Mouse (Mus musculus) liver, embryonic 11.5 days (tissue): ENCODE results near the gene Chst11. TPM values are rescaled to one million over a fixed set of nuclear protein-coding genes. Genes with fewer than 3 reads are reported as not detected.

Experiments used
- ATAC-seq: fragments of 200-750 bp; cut with Nextera tagmentation; replicated peaks from 2 replicates; pipeline ENCODE4 v1.8.0; 2017; ENCODE audit warnings: moderate number of reproducible peaks, mild to moderate bottlenecking, moderate TSS enrichment, moderate library complexity; ENCODE audit not compliant: low FRiP score
- DNase-seq: peaks from one replicate; pipeline ENCODE4 v3.0.0-alpha.2; 2017; ENCODE audit warnings: low spot score
- H3K27ac ChIP-seq: fragments of 300-500 bp; sonication (generic); 2 replicates; pipeline ENCODE4 v1.5.1; 2014; ENCODE audit warnings: mild to moderate bottlenecking, low read depth, low read length, control low read depth
- H3K27me3 ChIP-seq: fragments of 300-500 bp; sonication (generic); replicated peaks from 2 replicates; pipeline ENCODE4 v1.6.1; 2014; ENCODE audit warnings: low read length, mixed read lengths; ENCODE audit not compliant: control insufficient read depth, insufficient read depth
- H3K36me3 ChIP-seq: fragments of 300-500 bp; sonication (generic); 2 replicates; pipeline ENCODE4 v1.6.1; 2014; ENCODE audit warnings: mild to moderate bottlenecking, low read length, moderate library complexity, mixed read lengths; ENCODE audit not compliant: control insufficient read depth, insufficient read depth
- H3K4me1 ChIP-seq: fragments of 300-500 bp; sonication (generic); replicated peaks from 2 replicates; pipeline ENCODE4 v1.6.1; 2014; ENCODE audit warnings: low read length, mixed read lengths; ENCODE audit not compliant: control insufficient read depth, insufficient read depth
- H3K4me2 ChIP-seq: fragments of 300-500 bp; sonication (generic); 2 replicates; pipeline ENCODE4 v1.6.1; 2014; ENCODE audit warnings: mild to moderate bottlenecking, control low read depth, moderate library complexity
- H3K4me3 ChIP-seq: fragments of 300-500 bp; sonication (generic); 2 replicates; pipeline ENCODE4 v1.5.1; 2014; ENCODE audit warnings: low read depth, low read length, control low read depth
- H3K9ac ChIP-seq: fragments of 300-500 bp; sonication (generic); 2 replicates; pipeline ENCODE4 v1.6.1; 2014; ENCODE audit warnings: low read depth, low read length, control low read depth
- H3K9me3 ChIP-seq: fragments of 300-500 bp; sonication (generic); 2 replicates; pipeline ENCODE4 v1.6.1; 2016; ENCODE audit warnings: low read length, inconsistent platforms, mixed read lengths; ENCODE audit not compliant: control insufficient read depth
- whole genome bisulfite sequencing: fragments of 180-500 bp; shearing (Covaris S2); extraction: QIAGEN DNeasy Blood & Tissue Kit; methylation state at CpG from one replicate; pipeline ENCODE4 v1.1.7; 2014; 5-methylcytosine and 5-hydroxymethylcytosine counted together
- polyA plus RNA-seq: library from polyadenylated mRNA; unstranded; fragments of >200 nt; fragmentation: Nextera tagmentation; extraction: Ambion mirVana; gene quantifications from 2 replicates; pipeline ENCODE4 v1.2.1, GENCODE M21; 2014

Chst11 gene
- polyA plus RNA-seq, 1 experiment from 2014 or later, result 2.9 TPM

GRCm38 (mm10) chr10:83016779-83017178, 31.5 kb downstream of the Chst11 start:
- no peaks in the 10 kb centered on the region for H3K27me3 ChIP-seq
- no peaks in the 10 kb centered on the region for H3K9me3 ChIP-seq
- no peak overlapping the region; the same call in 1 of the 2 replicates for H3K9ac ChIP-seq
- no peak for DNase-seq
- ATAC-seq, result 0 out of 2 replicates have a peak, but pooled peaks have one; percentile 11
- no peak overlapping the region for H3K4me3 ChIP-seq
- 45% methylated on average over 13 of the region's 13 CpGs for WGBS
- H3K4me1 ChIP-seq, result peaks cover 86% of the 10 kb centered on the region
- H3K4me2 ChIP-seq, result peak overlapping the region; percentile 25
- peak overlapping the region; percentile 94 for H3K27ac ChIP-seq
- no peaks in the 10 kb centered on the region for H3K36me3 ChIP-seq

GRCm38 (mm10) chr10:83017760-83018498, 32.6 kb downstream of the Chst11 start:
- Histone ChIP-seq H3K4me3 (peak overlapping the region; percentile 4; the same call in 1 of the 2 replicates), H3K9ac (peak overlapping the region; percentile 64), H3K36me3 (no peaks in the 10 kb centered on the region), H3K4me1 (peaks cover 80% of the 10 kb centered on the region), H3K4me2 (peak overlapping the region; percentile 56), H3K27ac (peak overlapping the region; percentile 94), H3K27me3 (no peaks in the 10 kb centered on the region), H3K9me3 (no peaks in the 10 kb centered on the region)
- 45% methylated on average over 21 of the region's 21 CpGs for WGBS
- DNase-seq, result no peak
- ATAC-seq, result 0 out of 2 replicates have a peak, but pooled peaks have one; percentile 32

- Histone ChIP-seq H3K9me3 (no peaks in the 10 kb centered on the region), H3K36me3 (no peaks in the 10 kb centered on the region), H3K4me3 (peak overlapping the region; percentile 4; the same call in 1 of the 2 replicates), H3K4me2 (peak overlapping the region; percentile 56), H3K27ac (peak overlapping the region; percentile 94), H3K27me3 (no peaks in the 10 kb centered on the region), H3K9ac (peak overlapping the region; percentile 64), H3K4me1 (peaks cover 74% of the 10 kb centered on the region)
- ATAC-seq (peak; percentile 48), DNase-seq (no peak)
- 42% methylated on average over 5 of the region's 5 CpGs for WGBS
Observed at GRCm38 (mm10) chr10:83018521-83018920, 33.2 kb downstream of the Chst11 start.

GRCm38 (mm10) chr10:83019497-83020270, 34.4 kb downstream of the Chst11 start:
- H3K27me3 ChIP-seq, result no peaks in the 10 kb centered on the region
- H3K9ac ChIP-seq, result peak overlapping the region; percentile 61
- no peaks in the 10 kb centered on the region for H3K9me3 ChIP-seq
- H3K27ac ChIP-seq, result peak overlapping the region; percentile 94
- WGBS, result 45% methylated on average over 19 of the region's 19 CpGs
- ATAC-seq (peak; percentile 95), DNase-seq (peak; percentile 51)
- no peak overlapping the region for H3K4me3 ChIP-seq
- peaks cover 62% of the 10 kb centered on the region for H3K4me1 ChIP-seq
- no peaks in the 10 kb centered on the region for H3K36me3 ChIP-seq
- peak overlapping the region; percentile 56 for H3K4me2 ChIP-seq

- H3K4me3 ChIP-seq, result no peak overlapping the region
Observed at GRCm38 (mm10) chr10:83022616-83023015, 37.3 kb downstream of the Chst11 start.

GRCm38 (mm10) chr10:83026174-83026573, 40.9 kb downstream of the Chst11 start:
- H3K36me3 ChIP-seq, result peaks cover 3% of the 10 kb centered on the region; the same call in 1 of the 2 replicates
- no peak for ATAC-seq
- 84% methylated on average over 5 of the region's 5 CpGs for WGBS

More at GRCm38 (mm10) chr10:83022616-83023015, 37.3 kb downstream of the Chst11 start:
- no peak for DNase-seq
- Histone ChIP-seq H3K9me3 (no peaks in the 10 kb centered on the region), H3K4me2 (no peak overlapping the region), H3K9ac (no peak overlapping the region), H3K27me3 (no peaks in the 10 kb centered on the region), H3K36me3 (peaks cover 3% of the 10 kb centered on the region; the same call in 1 of the 2 replicates), H3K4me1 (peaks cover 43% of the 10 kb centered on the region), H3K27ac (no peak overlapping the region)
- 91% methylated on average over 1 of the region's 1 CpGs for WGBS
- ATAC-seq, result no peak

GRCm38 (mm10) chr10:83027673-83028072, 42.4 kb downstream of the Chst11 start:
- Histone ChIP-seq H3K4me3 (no peak overlapping the region), H3K4me1 (peaks cover 16% of the 10 kb centered on the region), H3K9ac (no peak overlapping the region), H3K9me3 (no peaks in the 10 kb centered on the region), H3K27ac (no peak overlapping the region), H3K27me3 (no peaks in the 10 kb centered on the region), H3K4me2 (no peak overlapping the region), H3K36me3 (peaks cover 3% of the 10 kb centered on the region; the same call in 1 of the 2 replicates)
- no peak for DNase-seq
- peak; percentile 72 for ATAC-seq
- WGBS, result 59% methylated on average over 6 of the region's 6 CpGs

More at GRCm38 (mm10) chr10:83026174-83026573, 40.9 kb downstream of the Chst11 start:
- H3K9ac ChIP-seq, result no peak overlapping the region
- no peak overlapping the region for H3K4me2 ChIP-seq
- no peaks in the 10 kb centered on the region for H3K9me3 ChIP-seq
- H3K4me3 ChIP-seq, result no peak overlapping the region
- H3K27me3 ChIP-seq, result no peaks in the 10 kb centered on the region
- H3K4me1 ChIP-seq, result peaks cover 17% of the 10 kb centered on the region
- no peak overlapping the region for H3K27ac ChIP-seq
- no peak for DNase-seq

GRCm38 (mm10) chr10:83030103-83030661, 44.9 kb downstream of the Chst11 start:
- Histone ChIP-seq H3K4me3 (no peak overlapping the region), H3K27ac (no peak overlapping the region), H3K4me2 (no peak overlapping the region), H3K9me3 (no peaks in the 10 kb centered on the region), H3K9ac (no peak overlapping the region), H3K27me3 (no peaks in the 10 kb centered on the region), H3K36me3 (peaks cover 3% of the 10 kb centered on the region; the same call in 1 of the 2 replicates), H3K4me1 (peaks cover 16% of the 10 kb centered on the region)
- DNase-seq (no peak), ATAC-seq (no peak)
- 61% methylated on average over 5 of the region's 5 CpGs for WGBS
